Mouse (Mus musculus) forebrain, embryonic 11.5 days (tissue): ENCODE measurements at regions not wholly inside any gene's neighbourhood (a gene's known extent, or its start where the extent isn't known, plus 50 kb on each side); places are given as distances from the start of the nearest gene placed in this dataset.

Experiments
- ATAC-seq: fragments of 200-750 bp; cut with Nextera tagmentation; replicated peaks from 2 replicates; pipeline ENCODE4 v1.8.0; 2017; ENCODE audit warnings: moderate TSS enrichment; ENCODE audit not compliant: low FRiP score
- DNase-seq: peaks from one replicate; pipeline ENCODE4 v3.0.0-alpha.2; 2017; ENCODE audit warnings: low spot score
- H3K27ac ChIP-seq: fragments of 300-500 bp; sonication (generic); 2 replicates; pipeline ENCODE4 v1.5.1; 2014; ENCODE audit warnings: low read depth, low read length
- H3K27me3 ChIP-seq: fragments of 300-500 bp; sonication (generic); 2 replicates; pipeline ENCODE4 v1.6.1; 2014; ENCODE audit warnings: mild to moderate bottlenecking, low read length, mixed read lengths; ENCODE audit not compliant: control insufficient read depth, insufficient read depth
- H3K36me3 ChIP-seq: fragments of 300-500 bp; sonication (generic); 2 replicates; pipeline ENCODE4 v1.6.1; 2014; ENCODE audit warnings: mild to moderate bottlenecking, low read length, moderate library complexity, mixed read lengths; ENCODE audit not compliant: control insufficient read depth, insufficient read depth
- H3K4me1 ChIP-seq: fragments of 300-500 bp; sonication (generic); replicated peaks from 2 replicates; pipeline ENCODE4 v1.6.1; 2014; ENCODE audit warnings: low read length, mixed read lengths; ENCODE audit not compliant: control insufficient read depth, insufficient read depth
- H3K4me2 ChIP-seq: fragments of 300-500 bp; sonication (generic); 2 replicates; pipeline ENCODE4 v1.6.1; 2014; ENCODE audit warnings: low read depth, mild to moderate bottlenecking, low read length, moderate library complexity, mixed read lengths; ENCODE audit not compliant: severe bottlenecking
- H3K4me3 ChIP-seq: fragments of 300-500 bp; sonication (generic); 2 replicates; pipeline ENCODE4 v1.5.1; 2014; ENCODE audit warnings: low read depth, low read length
- H3K9ac ChIP-seq: fragments of 300-500 bp; sonication (generic); 2 replicates; pipeline ENCODE4 v1.6.1; 2014; ENCODE audit warnings: low read length
- H3K9me3 ChIP-seq: fragments of 300-500 bp; sonication (generic); 2 replicates; pipeline ENCODE4 v1.6.1; 2016; ENCODE audit warnings: low read length, mixed read lengths; ENCODE audit not compliant: control insufficient read depth
- WGBS: fragments of 180-500 bp; shearing (Covaris S2); extraction: QIAGEN DNeasy Blood & Tissue Kit; methylation state at CpG from one replicate; pipeline ENCODE4 v1.1.7; 2014; 5-methylcytosine and 5-hydroxymethylcytosine counted together

GRCm38 (mm10) chr3:61740088-61740487 lies 374.3 kb upstream of the B430305J03Rik start:
- no peaks in the 10 kb centered on the region for H3K9me3 ChIP-seq
- no peak overlapping the region for H3K4me3 ChIP-seq
- ATAC-seq: no peak
- 61% methylated on average over 2 of the region's 2 CpGs for WGBS
- H3K4me2 ChIP-seq: no peak overlapping the region
- H3K9ac ChIP-seq: no peak overlapping the region
- no peaks in the 10 kb centered on the region for H3K36me3 ChIP-seq
- no peaks in the 10 kb centered on the region for H3K4me1 ChIP-seq
- H3K27ac ChIP-seq: no peak overlapping the region
- DNase-seq: no peak
- H3K27me3 ChIP-seq: no peaks in the 10 kb centered on the region

- DNase-seq: no peak
- no peaks in the 10 kb centered on the region for H3K36me3 ChIP-seq
- H3K9me3 ChIP-seq: no peaks in the 10 kb centered on the region
- no peaks in the 10 kb centered on the region for H3K27me3 ChIP-seq
- ATAC-seq: peak; percentile 81
- WGBS: 69% methylated on average over 1 of the region's 1 CpGs
- no peak overlapping the region for H3K27ac ChIP-seq
- H3K4me1 ChIP-seq: no peaks in the 10 kb centered on the region
- H3K4me3 ChIP-seq: no peak overlapping the region
- H3K4me2 ChIP-seq: no peak overlapping the region
- H3K9ac ChIP-seq: no peak overlapping the region
Measured at GRCm38 (mm10) chr3:61738528-61738927, 372.8 kb upstream of the B430305J03Rik start.

- Histone ChIP-seq H3K36me3 (no peaks in the 10 kb centered on the region), H3K27ac (no peak overlapping the region), H3K9me3 (no peaks in the 10 kb centered on the region), H3K27me3 (no peaks in the 10 kb centered on the region), H3K4me2 (no peak overlapping the region), H3K4me1 (no peaks in the 10 kb centered on the region), H3K9ac (no peak overlapping the region), H3K4me3 (no peak overlapping the region)
- no peak for DNase-seq
- ATAC-seq: no peak
- 76% methylated on average over 2 of the region's 2 CpGs for WGBS
Measured at GRCm38 (mm10) chr3:61716785-61717184, 351.0 kb upstream of the B430305J03Rik start.

- WGBS: 78% methylated on average over 4 of the region's 4 CpGs
- no peaks in the 10 kb centered on the region for H3K27me3 ChIP-seq
- DNase-seq (no peak), ATAC-seq (no peak)
- no peak overlapping the region for H3K4me2 ChIP-seq
- H3K27ac ChIP-seq: no peak overlapping the region
- no peaks in the 10 kb centered on the region for H3K4me1 ChIP-seq
- no peaks in the 10 kb centered on the region for H3K9me3 ChIP-seq
- no peak overlapping the region for H3K9ac ChIP-seq
- no peaks in the 10 kb centered on the region for H3K36me3 ChIP-seq
- no peak overlapping the region for H3K4me3 ChIP-seq
Measured at GRCm38 (mm10) chr3:61687933-61688705, 322.4 kb upstream of the B430305J03Rik start.

GRCm38 (mm10) chr3:61670874-61671273 lies 305.1 kb upstream of the B430305J03Rik start:
- ATAC-seq (no peak), DNase-seq (no peak)
- H3K4me3 ChIP-seq: no peak overlapping the region
- H3K27ac ChIP-seq: no peak overlapping the region
- H3K9me3 ChIP-seq: no peaks in the 10 kb centered on the region
- no peak overlapping the region for H3K4me2 ChIP-seq
- H3K4me1 ChIP-seq: no peaks in the 10 kb centered on the region
- 88% methylated on average over 1 of the region's 1 CpGs for WGBS
- H3K9ac ChIP-seq: no peak overlapping the region
- H3K36me3 ChIP-seq: no peaks in the 10 kb centered on the region
- H3K27me3 ChIP-seq: no peaks in the 10 kb centered on the region

- no peak overlapping the region for H3K4me2 ChIP-seq
- H3K4me1 ChIP-seq: no peaks in the 10 kb centered on the region
- no peaks in the 10 kb centered on the region for H3K36me3 ChIP-seq
- WGBS: 78% methylated on average over 2 of the region's 2 CpGs
- ATAC-seq (no peak), DNase-seq (no peak)
- H3K27ac ChIP-seq: no peak overlapping the region
- H3K9ac ChIP-seq: no peak overlapping the region
- no peaks in the 10 kb centered on the region for H3K27me3 ChIP-seq
- no peak overlapping the region for H3K4me3 ChIP-seq
- no peaks in the 10 kb centered on the region for H3K9me3 ChIP-seq
Measured at GRCm38 (mm10) chr3:61656143-61656542, 290.4 kb upstream of the B430305J03Rik start.

GRCm38 (mm10) chr3:61628535-61628934 lies 262.8 kb upstream of the B430305J03Rik start:
- Histone ChIP-seq H3K27ac (no peak overlapping the region), H3K9ac (no peak overlapping the region), H3K27me3 (no peaks in the 10 kb centered on the region)

GRCm38 (mm10) chr3:61628099-61628498 lies 262.3 kb upstream of the B430305J03Rik start:
- no peaks in the 10 kb centered on the region for H3K36me3 ChIP-seq
- no peak overlapping the region for H3K4me2 ChIP-seq
- 63% methylated on average over 3 of the region's 3 CpGs for WGBS
- H3K27ac ChIP-seq: no peak overlapping the region
- no peak overlapping the region for H3K4me3 ChIP-seq
- H3K27me3 ChIP-seq: no peaks in the 10 kb centered on the region
- DNase-seq (no peak), ATAC-seq (no peak)
- H3K9ac ChIP-seq: no peak overlapping the region
- H3K9me3 ChIP-seq: no peaks in the 10 kb centered on the region
- no peaks in the 10 kb centered on the region for H3K4me1 ChIP-seq

More at GRCm38 (mm10) chr3:61628535-61628934, 262.8 kb upstream of the B430305J03Rik start:
- Histone ChIP-seq H3K4me2 (no peak overlapping the region), H3K36me3 (no peaks in the 10 kb centered on the region), H3K4me3 (no peak overlapping the region), H3K9me3 (no peaks in the 10 kb centered on the region), H3K4me1 (no peaks in the 10 kb centered on the region)
- DNase-seq (no peak), ATAC-seq (no peak)

GRCm38 (mm10) chr3:61623954-61624487 lies 258.3 kb upstream of the B430305J03Rik start:
- DNase-seq (no peak), ATAC-seq (peak; percentile 53)
- Histone ChIP-seq H3K4me1 (no peaks in the 10 kb centered on the region), H3K36me3 (no peaks in the 10 kb centered on the region), H3K27ac (no peak overlapping the region), H3K27me3 (no peaks in the 10 kb centered on the region), H3K9ac (no peak overlapping the region), H3K4me3 (no peak overlapping the region), H3K4me2 (no peak overlapping the region), H3K9me3 (no peaks in the 10 kb centered on the region)
- WGBS: 59% methylated on average over 4 of the region's 4 CpGs
